Comparison of ENCODE assay signal across 8 mouse cellular contexts in the genomic region with DNA sequence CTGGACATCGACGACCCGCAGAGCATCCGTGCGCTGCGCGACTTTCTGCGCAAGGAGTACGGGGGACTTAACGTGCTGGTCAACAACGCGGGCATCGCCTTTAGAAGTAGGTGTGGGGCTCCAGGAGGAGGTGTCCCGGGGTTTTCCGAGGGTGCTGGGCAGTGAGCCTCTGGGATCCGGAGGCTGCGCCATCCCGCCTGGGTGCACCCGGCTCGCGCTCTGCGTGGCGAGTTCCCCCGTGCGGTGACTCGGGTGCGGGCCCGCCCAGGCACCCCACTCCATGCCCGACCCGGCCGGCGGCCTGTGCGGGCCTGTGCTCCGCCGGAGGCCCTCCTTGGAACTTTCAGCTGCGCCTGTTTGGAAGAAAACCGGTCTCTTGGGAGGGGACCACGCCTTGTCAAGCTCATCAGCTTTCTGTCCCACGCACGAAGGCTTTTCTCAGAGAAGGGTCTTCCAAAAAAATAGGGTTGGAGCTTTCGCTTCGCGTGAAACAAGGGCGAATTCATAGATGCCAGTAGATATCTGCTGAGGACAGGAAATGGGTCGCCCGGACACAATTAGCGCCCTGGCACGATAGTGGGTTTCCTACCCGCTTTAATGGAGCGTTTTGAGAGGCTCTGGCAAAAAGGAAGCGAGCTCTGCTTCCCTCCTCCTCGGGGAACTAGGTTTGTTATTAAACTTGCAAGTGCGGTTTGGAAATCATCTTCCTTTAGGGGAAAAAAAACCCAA. TPM values are rescaled to one million over a fixed set of nuclear protein-coding genes. Genes with fewer than 3 reads are reported as not detected.
DNase-seq lines count a peak whose midpoint lies in the region; ATAC-seq lines count a peak whose summit lies in the region.

No protein-coding gene starts in this region.

- H3K36me3 ChIP-seq in forebrain, embryonic 12.5 days (replicated peaks) = no peaks in the 10 kb centered on the region
- H3K36me3 ChIP-seq in heart, embryonic 16.5 days (ENCODE audit: control insufficient read depth, insufficient read depth) = no peaks in the 10 kb centered on the region
- no peaks in the 10 kb centered on the region for H3K36me3 ChIP-seq in limb, embryonic 12.5 days
- H3K36me3 ChIP-seq in midbrain, embryonic 12.5 days = no peaks in the 10 kb centered on the region

- peak overlapping the region; percentile 46 for H3K4me3 ChIP-seq in forebrain, embryonic 12.5 days (replicated peaks)
- peak overlapping the region; percentile 57 for H3K4me3 ChIP-seq in heart, embryonic 16.5 days (ENCODE audit: low read length)
- peak overlapping the region; percentile 53 for H3K4me3 ChIP-seq in limb, embryonic 12.5 days (replicated peaks)
- peak overlapping the region; percentile 45 for H3K4me3 ChIP-seq in midbrain, embryonic 12.5 days

- H3K4me2 ChIP-seq in forebrain, embryonic 12.5 days = peak overlapping the region; percentile 74
- H3K4me2 ChIP-seq in heart, embryonic 16.5 days (ENCODE audit: low read depth, low read length) = peak overlapping the region; percentile 87
- peak overlapping the region; percentile 96 for H3K4me2 ChIP-seq in limb, embryonic 12.5 days
- H3K4me2 ChIP-seq in midbrain, embryonic 12.5 days (replicated peaks) = peak overlapping the region; percentile 74

- peak; percentile 24 to 40 for DNase-seq in layer of hippocampus, postnatal 14 days (ENCODE audit: low spot score in 2 of 2)
- DNase-seq in layer of hippocampus, adult 11-12 months (ENCODE audit: low spot score) = no peak
- peak; percentile 52 for DNase-seq in adipocyte (ENCODE audit: low spot score)

- ATAC-seq in forebrain, embryonic 12.5 days (ENCODE audit: low FRiP score) = no peak
- peak; percentile 12; the same call in 1 of the 2 replicates for ATAC-seq in heart, embryonic 16.5 days (replicated peaks; ENCODE audit: extremely low read depth, insufficient read depth, low FRiP score)
- ATAC-seq in limb, embryonic 12.5 days (ENCODE audit: insufficient number of reproducible peaks, insufficient read depth, low FRiP score, low TSS enrichment, low read depth) = no peak
- 0 out of 2 replicates have a peak, but pooled peaks have one; percentile 44 for ATAC-seq in midbrain, embryonic 12.5 days (ENCODE audit: low FRiP score, low read depth)
- ATAC-seq in inflammation-experienced regulatory T-cells, adult 6 months = no peak

- H3K9ac ChIP-seq in forebrain, embryonic 12.5 days = peak overlapping the region; percentile 51
- H3K9ac ChIP-seq in heart, embryonic 16.5 days (ENCODE audit: low read length) = peak overlapping the region; percentile 67
- peak overlapping the region; percentile 59 for H3K9ac ChIP-seq in limb, embryonic 12.5 days (replicated peaks)
- peak overlapping the region; percentile 46; the same call in 1 of the 2 replicates for H3K9ac ChIP-seq in midbrain, embryonic 12.5 days (replicated peaks)

- no peak overlapping the region for H3K27ac ChIP-seq in forebrain, embryonic 12.5 days
- H3K27ac ChIP-seq in heart, embryonic 16.5 days (ENCODE audit: low read length) = no peak overlapping the region
- no peak overlapping the region for H3K27ac ChIP-seq in limb, embryonic 12.5 days
- H3K27ac ChIP-seq in midbrain, embryonic 12.5 days (replicated peaks) = no peak overlapping the region

- no peaks in the 10 kb centered on the region for H3K9me3 ChIP-seq in forebrain, embryonic 12.5 days
- no peaks in the 10 kb centered on the region for H3K9me3 ChIP-seq in heart, embryonic 16.5 days (replicated peaks; ENCODE audit: control insufficient read depth, low read length)
- H3K9me3 ChIP-seq in limb, embryonic 12.5 days = peaks cover 4% of the 10 kb centered on the region; the same call in 1 of the 2 replicates
- no peaks in the 10 kb centered on the region for H3K9me3 ChIP-seq in midbrain, embryonic 12.5 days

- 1% methylated on average over 53 of the region's 53 CpGs for WGBS in forebrain, embryonic 12.5 days
- 1% methylated on average over 51 of the region's 53 CpGs for WGBS in heart, embryonic 16.5 days
- under 1% methylated on average over 53 of the region's 53 CpGs for WGBS in limb, embryonic 12.5 days
- under 1% methylated on average over 53 of the region's 53 CpGs for WGBS in midbrain, embryonic 12.5 days

- H3K27me3 ChIP-seq in forebrain, embryonic 12.5 days = peaks cover 62% of the 10 kb centered on the region
- peaks cover 46% of the 10 kb centered on the region for H3K27me3 ChIP-seq in heart, embryonic 16.5 days (ENCODE audit: control insufficient read depth, insufficient read depth, low read length)
- H3K27me3 ChIP-seq in limb, embryonic 12.5 days = peaks cover 62% of the 10 kb centered on the region
- peaks cover 56% of the 10 kb centered on the region for H3K27me3 ChIP-seq in midbrain, embryonic 12.5 days

- peaks cover 16% of the 10 kb centered on the region for H3K4me1 ChIP-seq in forebrain, embryonic 12.5 days
- peaks cover 14% of the 10 kb centered on the region for H3K4me1 ChIP-seq in heart, embryonic 16.5 days (ENCODE audit: control insufficient read depth, insufficient read depth, low read length)
- H3K4me1 ChIP-seq in limb, embryonic 12.5 days (replicated peaks) = peaks cover 24% of the 10 kb centered on the region
- peaks cover 13% of the 10 kb centered on the region for H3K4me1 ChIP-seq in midbrain, embryonic 12.5 days

RNA-seq across cellular contexts. Expression of gene Cbr3, which starts 0.7 kb away (rescaled TPM):
- 10 to 100 TPM; 10.7 to 14.1 TPM for total RNA-seq in layer of hippocampus, postnatal 14 days (2021)
- polyA plus RNA-seq in forebrain, embryonic 12.5 days (2016; fragmentation: Nextera tagmentation; extraction: Ambion mirVana) = 0.33 and 0.45 TPM in 2 replicates
- 0.98 and 1.0 TPM in 2 replicates for polyA plus RNA-seq in heart, embryonic 16.5 days (2015; fragmentation: Nextera tagmentation; extraction: Ambion mirVana)
- 1.3 and 1.9 TPM in 2 replicates for polyA plus RNA-seq in limb, embryonic 12.5 days (2016; fragmentation: Nextera tagmentation; extraction: Ambion mirVana)
- polyA plus RNA-seq in midbrain, embryonic 12.5 days (2016; fragmentation: Nextera tagmentation; extraction: Ambion mirVana) = 0.59 and 0.65 TPM in 2 replicates
- polyA plus RNA-seq in inflammation-experienced regulatory T-cells, adult 6 months (2017; shearing (Covaris generic)) = not detected

RNA-seq across cellular contexts. Expression of gene Dop1b, which starts 28.0 kb away (rescaled TPM):
- 100 to 1,000 TPM in 1 of 2 experiments, 10 to 100 TPM in 1; 98.2 to 104 TPM for total RNA-seq in layer of hippocampus, postnatal 14 days (2021)
- 19.2 and 19.6 TPM in 2 replicates for polyA plus RNA-seq in forebrain, embryonic 12.5 days (2016; fragmentation: Nextera tagmentation; extraction: Ambion mirVana)
- polyA plus RNA-seq in heart, embryonic 16.5 days (2015; fragmentation: Nextera tagmentation; extraction: Ambion mirVana) = 8.4 and 10.3 TPM in 2 replicates
- 9.6 and 11.2 TPM in 2 replicates for polyA plus RNA-seq in limb, embryonic 12.5 days (2016; fragmentation: Nextera tagmentation; extraction: Ambion mirVana)
- 21.7 and 21.9 TPM in 2 replicates for polyA plus RNA-seq in midbrain, embryonic 12.5 days (2016; fragmentation: Nextera tagmentation; extraction: Ambion mirVana)
- polyA plus RNA-seq in inflammation-experienced regulatory T-cells, adult 6 months (2017; shearing (Covaris generic)) = 10 to 100 TPM; 26.9 to 28.1 (median 28.0) TPM

RNA-seq across cellular contexts. Expression of gene Gm5678, which starts 55.8 kb away (rescaled TPM):
- 1 to 10 TPM; 1.9 to 2.0 TPM for total RNA-seq in layer of hippocampus, postnatal 14 days (2021)
- polyA plus RNA-seq in forebrain, embryonic 12.5 days (2016; fragmentation: Nextera tagmentation; extraction: Ambion mirVana) = not detected in 2 replicates
- polyA plus RNA-seq in heart, embryonic 16.5 days (2015; fragmentation: Nextera tagmentation; extraction: Ambion mirVana) = not detected in 2 replicates
- polyA plus RNA-seq in limb, embryonic 12.5 days (2016; fragmentation: Nextera tagmentation; extraction: Ambion mirVana) = not detected in 2 replicates
- not detected in 2 replicates for polyA plus RNA-seq in midbrain, embryonic 12.5 days (2016; fragmentation: Nextera tagmentation; extraction: Ambion mirVana)
- under 1 TPM in 1 of 3 experiments, not detected in 2; 0.66 TPM for polyA plus RNA-seq in inflammation-experienced regulatory T-cells, adult 6 months (2017; shearing (Covaris generic))

Comparison
In these comparisons a context has a peak if more than half of its experiments do, and no peak if none do; other contexts are left out.
1. ATAC-seq: peak in heart, embryonic 16.5 days (single experiment) and midbrain, embryonic 12.5 days (single experiment); none in forebrain, embryonic 12.5 days (single experiment), limb, embryonic 12.5 days (single experiment) and inflammation-experienced regulatory T-cells, adult 6 months (single experiment).
2. Peak in every context shown above with its lines, with median percentiles within 50 percentile points of each other: H3K4me2 ChIP-seq, H3K4me3 ChIP-seq and H3K9ac ChIP-seq.